1 mouse cellular context compared by ENCODE assay signal in genomic region chr11:102895779-102896178, GRCm38 (mm10).
TF ChIP-seq lines count a peak whose summit lies in the region.

No protein-coding gene starts in this region.

TF ChIP-seq in MEL, 35 proteins besides CTCF, POLR2A, EP300 and RAD21 (continued from another document):
- TF ChIP-seq USF1 (IDR thresholded peaks at IDR 0.05; ENCODE audit: low read depth, low read length) (no peak), TCF12 (IDR thresholded peaks at IDR 0.05; ENCODE audit: low read depth, low read length) (peak; percentile 93), ELF1 (IDR thresholded peaks at IDR 0.05; ENCODE audit: low read depth, low read length) (no peak), SIN3A (IDR thresholded peaks at IDR 0.05; ENCODE audit: low read length) (peak; percentile 51), SMC3 (IDR thresholded peaks at IDR 0.05; ENCODE audit: low read depth, low read length) (no peak), POLR2AphosphoS5 (IDR thresholded peaks at IDR 0.05; ENCODE audit: borderline replicate concordance, low read depth, low read length) (no peak), CHD2 (IDR thresholded peaks at IDR 0.05; ENCODE audit: low read length) (no peak), ETS1 (IDR thresholded peaks at IDR 0.05; ENCODE audit: low read depth, low read length) (peak; percentile 83), MAZ (IDR thresholded peaks at IDR 0.05; ENCODE audit: low read depth, low read length) (0 out of 2 replicates have a peak, but pooled peaks have one; percentile 19)
